Mouse (Mus musculus): Measurements from ENCODE around the gene Dlgap1. TPM values are rescaled to one million over a fixed set of nuclear protein-coding genes. Genes with fewer than 3 reads are reported as not detected.

Gene Dlgap1
- polyA plus RNA-seq, 1 experiment from 2014 or later, result 3.9 TPM

DNA sequence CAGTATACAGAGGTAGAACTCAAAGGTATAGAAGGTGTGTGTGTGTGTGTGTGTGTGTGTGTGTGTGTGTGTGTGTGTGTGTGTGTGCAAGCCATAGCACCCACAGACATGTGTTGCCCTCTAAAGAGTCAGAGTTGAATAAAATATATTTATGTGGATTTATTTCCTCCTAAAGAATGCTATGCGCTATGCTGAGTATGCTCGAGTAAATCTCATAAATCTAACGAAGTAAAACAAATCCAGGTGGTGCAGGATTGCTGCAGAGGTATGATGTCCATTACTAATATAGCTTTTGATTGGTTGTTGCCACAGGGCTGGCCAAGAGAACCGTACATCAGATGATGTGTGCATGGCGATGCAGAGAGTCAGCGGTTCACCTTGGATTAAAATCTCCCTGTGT is 222.4 kb downstream of the Dlgap1 start:
- no peak for ATAC-seq (ENCODE audit: insufficient number of reproducible peaks, insufficient read depth, low FRiP score, low TSS enrichment, low read depth)
- H3K9me3 ChIP-seq, result no peaks in the 10 kb centered on the region
- H3K27me3 ChIP-seq, result no peaks in the 10 kb centered on the region
- no peak overlapping the region for H3K4me3 ChIP-seq
- H3K36me3 ChIP-seq, result no peaks in the 10 kb centered on the region
- 60% methylated on average over 6 of the region's 6 CpGs for WGBS
- H3K27ac ChIP-seq, result no peak overlapping the region
- no peaks in the 10 kb centered on the region for H3K4me1 ChIP-seq
- H3K9ac ChIP-seq, result no peak overlapping the region
- no peak overlapping the region for H3K4me2 ChIP-seq

DNA sequence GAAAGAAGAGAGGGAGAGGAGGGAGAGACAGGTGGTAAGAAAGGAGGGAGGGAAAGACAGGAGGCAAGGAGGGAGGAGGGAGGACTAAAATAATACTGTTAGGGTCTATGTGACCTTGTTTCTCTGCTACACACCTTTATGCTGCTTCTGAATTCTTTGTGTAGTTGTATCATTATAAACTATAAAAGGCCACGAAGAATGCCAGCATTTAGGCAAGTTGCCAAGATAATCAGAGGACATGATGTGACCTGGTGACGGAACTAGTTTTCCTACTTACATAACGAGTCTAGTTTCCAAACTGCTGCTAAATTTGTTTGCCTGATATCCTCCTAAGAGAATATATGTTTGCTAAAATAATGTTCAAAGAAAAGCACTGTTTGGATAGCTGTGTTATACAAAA is 254.0 kb downstream of the Dlgap1 start:
- Histone ChIP-seq H3K4me3 (no peak overlapping the region), H3K9ac (no peak overlapping the region), H3K9me3 (no peaks in the 10 kb centered on the region), H3K36me3 (no peaks in the 10 kb centered on the region), H3K27ac (no peak overlapping the region), H3K27me3 (no peaks in the 10 kb centered on the region), H3K4me2 (no peak overlapping the region), H3K4me1 (no peaks in the 10 kb centered on the region)
- 57% methylated on average over 3 of the region's 3 CpGs for WGBS
- no peak for ATAC-seq (ENCODE audit: insufficient number of reproducible peaks, insufficient read depth, low FRiP score, low TSS enrichment, low read depth)

DNA sequence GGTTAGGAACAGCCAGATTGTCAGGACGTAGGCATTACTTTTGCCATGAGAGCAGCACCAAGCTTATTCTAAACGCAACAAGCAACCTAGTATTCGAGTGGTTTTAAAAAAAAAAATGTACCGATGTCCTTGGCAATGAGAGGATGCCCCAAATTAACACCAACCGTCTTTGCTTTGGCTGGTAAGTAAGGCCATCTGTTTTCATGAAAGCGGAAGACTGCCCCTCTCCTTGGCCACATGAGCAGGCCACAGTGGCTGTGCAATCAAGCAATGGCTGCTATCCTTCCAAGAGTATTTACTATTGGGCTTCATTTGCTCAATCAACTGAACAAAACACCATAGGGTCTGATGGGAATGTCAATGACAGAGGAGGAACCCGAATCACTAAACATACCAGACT is 278.5 kb downstream of the Dlgap1 start:
- H3K36me3 ChIP-seq, result no peaks in the 10 kb centered on the region
- no peak overlapping the region for H3K27ac ChIP-seq
- H3K4me3 ChIP-seq, result no peak overlapping the region
- WGBS, result 49% methylated on average over 7 of the region's 7 CpGs
- H3K4me1 ChIP-seq, result no peaks in the 10 kb centered on the region
- no peak overlapping the region for H3K9ac ChIP-seq
- no peak overlapping the region for H3K4me2 ChIP-seq
- ATAC-seq (ENCODE audit: insufficient number of reproducible peaks, insufficient read depth, low FRiP score, low TSS enrichment, low read depth), result no peak
- H3K9me3 ChIP-seq, result no peaks in the 10 kb centered on the region
- H3K27me3 ChIP-seq, result no peaks in the 10 kb centered on the region

DNA sequence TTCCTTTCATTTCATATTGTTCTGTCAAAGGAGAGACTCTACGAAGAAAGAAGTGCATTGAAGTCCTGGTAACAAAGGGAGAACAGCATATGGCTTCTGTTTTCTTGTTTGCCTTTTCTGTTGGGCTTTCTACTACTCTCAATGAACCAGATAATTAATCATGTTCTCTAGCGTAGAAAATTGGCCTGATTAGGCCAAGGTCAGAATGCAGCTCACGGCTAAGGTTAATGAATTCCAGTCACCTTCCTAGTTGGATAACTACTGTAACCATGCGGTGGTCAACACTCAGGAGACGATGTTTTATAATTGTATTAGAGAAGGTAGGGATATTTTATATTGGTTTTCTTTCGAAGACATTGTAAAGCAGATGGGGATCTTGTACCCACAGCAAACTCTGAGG is 279.4 kb downstream of the Dlgap1 start:
- Histone ChIP-seq H3K4me1 (no peaks in the 10 kb centered on the region), H3K4me3 (no peak overlapping the region), H3K36me3 (no peaks in the 10 kb centered on the region), H3K27me3 (no peaks in the 10 kb centered on the region), H3K9ac (no peak overlapping the region), H3K4me2 (no peak overlapping the region), H3K9me3 (no peaks in the 10 kb centered on the region), H3K27ac (no peak overlapping the region)
- no peak for ATAC-seq (ENCODE audit: insufficient number of reproducible peaks, insufficient read depth, low FRiP score, low TSS enrichment, low read depth)
- 27% methylated on average over 6 of the region's 6 CpGs for WGBS

DNA sequence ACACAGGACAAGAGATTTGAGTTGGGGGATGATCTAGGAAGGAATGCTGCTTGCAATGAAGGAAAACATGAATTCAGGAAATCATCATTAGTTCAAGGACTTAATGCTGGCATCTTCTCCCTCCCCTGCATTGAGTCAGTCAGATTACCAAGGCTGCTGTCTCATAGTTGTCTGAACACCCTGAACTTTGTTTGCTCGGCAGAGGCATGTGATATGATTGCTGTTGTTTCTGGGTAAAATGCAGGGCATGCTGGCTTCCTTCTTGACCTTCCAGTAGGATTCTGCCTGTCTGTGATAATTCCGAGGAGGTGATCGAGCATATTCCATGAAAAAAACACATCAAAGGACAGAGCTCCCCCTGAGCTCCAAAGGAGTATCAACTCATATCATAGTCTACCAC is 283.6 kb downstream of the Dlgap1 start:
- Histone ChIP-seq H3K9me3 (no peaks in the 10 kb centered on the region; the same call in 1 of the 2 replicates), H3K4me3 (no peak overlapping the region), H3K36me3 (no peaks in the 10 kb centered on the region), H3K27ac (no peak overlapping the region), H3K4me1 (0 out of 2 replicates have a peak, but pooled peaks cover 2% of the 10 kb centered on the region), H3K4me2 (no peak overlapping the region), H3K9ac (no peak overlapping the region), H3K27me3 (no peaks in the 10 kb centered on the region)
- WGBS, result 81% methylated on average over 3 of the region's 3 CpGs
- ATAC-seq (ENCODE audit: insufficient number of reproducible peaks, insufficient read depth, low FRiP score, low TSS enrichment, low read depth), result no peak

- Histone ChIP-seq H3K9me3 (no peaks in the 10 kb centered on the region; the same call in 1 of the 2 replicates), H3K27ac (no peak overlapping the region), H3K9ac (no peak overlapping the region), H3K36me3 (no peaks in the 10 kb centered on the region), H3K27me3 (no peaks in the 10 kb centered on the region), H3K4me3 (no peak overlapping the region), H3K4me2 (no peak overlapping the region), H3K4me1 (0 out of 2 replicates have a peak, but pooled peaks cover 2% of the 10 kb centered on the region)
- 27% methylated on average over 4 of the region's 4 CpGs for WGBS
- no peak for ATAC-seq (ENCODE audit: insufficient number of reproducible peaks, insufficient read depth, low FRiP score, low TSS enrichment, low read depth)
Observed at GRCm38 (mm10) chr17:70256371-70256770, 287.5 kb downstream of the Dlgap1 start.

- no peak overlapping the region for H3K4me3 ChIP-seq
- no peaks in the 10 kb centered on the region for H3K4me1 ChIP-seq
- H3K9me3 ChIP-seq, result no peaks in the 10 kb centered on the region
- no peaks in the 10 kb centered on the region for H3K36me3 ChIP-seq
- no peak overlapping the region for H3K27ac ChIP-seq
- WGBS, result 69% methylated on average over 3 of the region's 3 CpGs
- H3K27me3 ChIP-seq, result no peaks in the 10 kb centered on the region
- H3K9ac ChIP-seq, result no peak overlapping the region
- no peak for ATAC-seq (ENCODE audit: insufficient number of reproducible peaks, insufficient read depth, low FRiP score, low TSS enrichment, low read depth)
- no peak overlapping the region for H3K4me2 ChIP-seq
Observed at GRCm38 (mm10) chr17:70263156-70263555, 294.3 kb downstream of the Dlgap1 start.

DNA sequence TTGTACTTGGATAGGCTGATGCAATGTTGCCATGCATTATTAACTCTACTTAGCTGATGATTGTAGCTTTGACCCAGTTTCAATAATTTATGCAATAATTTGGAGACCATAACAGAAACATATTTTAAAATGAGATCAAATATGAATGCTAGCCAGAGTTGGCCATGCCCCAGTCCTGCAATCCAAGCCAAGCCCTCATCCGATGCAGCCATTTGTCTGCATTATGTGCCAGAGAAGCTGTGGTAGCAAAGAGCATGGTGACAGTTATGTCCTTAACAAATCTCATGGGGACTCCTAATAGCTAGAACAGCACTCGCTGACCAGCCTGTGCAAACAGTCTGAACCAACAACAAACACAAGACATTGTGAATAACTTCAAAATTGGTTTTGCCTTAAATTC is 303.3 kb downstream of the Dlgap1 start:
- H3K4me3 ChIP-seq, result no peak overlapping the region
- H3K27me3 ChIP-seq, result no peaks in the 10 kb centered on the region
- no peaks in the 10 kb centered on the region for H3K4me1 ChIP-seq
- no peak overlapping the region for H3K27ac ChIP-seq
- no peaks in the 10 kb centered on the region for H3K9me3 ChIP-seq
- H3K4me2 ChIP-seq, result no peak overlapping the region
- WGBS, result 79% methylated on average over 2 of the region's 2 CpGs
- H3K36me3 ChIP-seq, result no peaks in the 10 kb centered on the region
- ATAC-seq (ENCODE audit: insufficient number of reproducible peaks, insufficient read depth, low FRiP score, low TSS enrichment, low read depth), result no peak
- H3K9ac ChIP-seq, result no peak overlapping the region

- Histone ChIP-seq H3K27me3 (no peaks in the 10 kb centered on the region), H3K4me2 (no peak overlapping the region), H3K27ac (no peak overlapping the region), H3K4me3 (no peak overlapping the region), H3K4me1 (no peaks in the 10 kb centered on the region), H3K36me3 (no peaks in the 10 kb centered on the region), H3K9ac (no peak overlapping the region), H3K9me3 (no peaks in the 10 kb centered on the region)
- WGBS, result 85% methylated on average over 2 of the region's 2 CpGs
- no peak for ATAC-seq (ENCODE audit: insufficient number of reproducible peaks, insufficient read depth, low FRiP score, low TSS enrichment, low read depth)
Observed at GRCm38 (mm10) chr17:70287708-70288107, 318.8 kb downstream of the Dlgap1 start.

GRCm38 (mm10) chr17:70294106-70294505 is 325.2 kb downstream of the Dlgap1 start:
- ATAC-seq (ENCODE audit: insufficient number of reproducible peaks, insufficient read depth, low FRiP score, low TSS enrichment, low read depth), result no peak
- WGBS, result 81% methylated on average over 7 of the region's 7 CpGs

GRCm38 (mm10) chr17:70301941-70302478 is 333.1 kb downstream of the Dlgap1 start:
- Histone ChIP-seq H3K4me2 (no peak overlapping the region), H3K9ac (no peak overlapping the region), H3K27ac (no peak overlapping the region), H3K4me3 (no peak overlapping the region), H3K27me3 (no peaks in the 10 kb centered on the region), H3K36me3 (no peaks in the 10 kb centered on the region), H3K4me1 (no peaks in the 10 kb centered on the region), H3K9me3 (no peaks in the 10 kb centered on the region)
- ATAC-seq (ENCODE audit: insufficient number of reproducible peaks, insufficient read depth, low FRiP score, low TSS enrichment, low read depth), result no peak
- 74% methylated on average over 9 of the region's 9 CpGs for WGBS

More at GRCm38 (mm10) chr17:70294106-70294505, 325.2 kb downstream of the Dlgap1 start:
- H3K27me3 ChIP-seq, result no peaks in the 10 kb centered on the region
- H3K4me1 ChIP-seq, result no peaks in the 10 kb centered on the region
- H3K4me3 ChIP-seq, result no peak overlapping the region
- no peak overlapping the region for H3K9ac ChIP-seq
- no peak overlapping the region for H3K27ac ChIP-seq
- no peaks in the 10 kb centered on the region for H3K36me3 ChIP-seq
- no peak overlapping the region for H3K4me2 ChIP-seq
- H3K9me3 ChIP-seq, result no peaks in the 10 kb centered on the region

DNA sequence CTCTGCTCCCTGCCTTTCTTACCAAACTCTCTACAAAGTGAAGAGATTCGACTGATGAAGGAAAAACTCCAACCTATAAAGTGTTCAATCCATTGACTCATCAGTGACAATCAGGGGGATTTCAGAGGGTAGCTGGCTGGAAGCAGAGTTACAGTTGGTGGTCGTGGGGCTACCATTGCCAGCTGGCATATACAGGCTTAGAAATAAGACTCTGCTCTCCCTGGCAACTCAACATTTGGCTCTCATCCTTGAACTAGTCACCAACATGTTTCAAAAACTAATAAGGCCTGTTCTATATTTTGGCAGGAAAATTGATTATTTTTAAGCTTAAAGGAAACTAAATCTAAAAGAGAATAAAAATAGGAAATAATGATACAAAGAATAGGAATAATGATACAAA is 333.8 kb downstream of the Dlgap1 start:
- no peaks in the 10 kb centered on the region for H3K36me3 ChIP-seq
- no peak overlapping the region for H3K4me2 ChIP-seq
- no peak overlapping the region for H3K4me3 ChIP-seq
- H3K27ac ChIP-seq, result no peak overlapping the region
- no peaks in the 10 kb centered on the region for H3K9me3 ChIP-seq
- H3K4me1 ChIP-seq, result no peaks in the 10 kb centered on the region
- no peaks in the 10 kb centered on the region for H3K27me3 ChIP-seq
- ATAC-seq (ENCODE audit: insufficient number of reproducible peaks, insufficient read depth, low FRiP score, low TSS enrichment, low read depth), result no peak
- WGBS, result 78% methylated on average over 2 of the region's 2 CpGs
- no peak overlapping the region for H3K9ac ChIP-seq
